Mouse (Mus musculus) urinary bladder, postnatal 36 days (tissue): Measurements from ENCODE around the gene Scyl2.
A peak's percentile ranks its signal among the peaks of the same experiment; 100 is the strongest.
"Not testable (repeated sequence)": the region's sequence is repeated elsewhere in the genome, so short reads cannot be mapped to it uniquely, and the experiment has no call there.

ENCODE experiments used
- DNase-seq, 2 experiments: peaks; one replicate each; pipeline ENCODE4 v3.0.0; 2022; ENCODE audit warnings: low spot score in 2 of 2, mixed read lengths in 1 of 2

Gene Scyl2

GRCm38 (mm10) chr10:89680517-89680916 lies 5.6 kb downstream of the Scyl2 start:
- DNase-seq: no peak

- DNase-seq: no peak
Observed at GRCm38 (mm10) chr10:89679448-89679847, 6.6 kb downstream of the Scyl2 start.

GRCm38 (mm10) chr10:89678054-89678453 lies 8.0 kb downstream of the Scyl2 start:
- no peak for DNase-seq

- no peak for DNase-seq
Observed at GRCm38 (mm10) chr10:89676609-89677008, 9.5 kb downstream of the Scyl2 start.

- DNase-seq: not testable (repeated sequence)
Observed at GRCm38 (mm10) chr10:89670371-89670770, 15.7 kb downstream of the Scyl2 start.

- DNase-seq: no peak
Observed at GRCm38 (mm10) chr10:89667571-89667970, 18.5 kb downstream of the Scyl2 start.

- DNase-seq: no peak
Observed at GRCm38 (mm10) chr10:89665679-89666078, 20.4 kb downstream of the Scyl2 start.

- no peak for DNase-seq
Observed at GRCm38 (mm10) chr10:89664977-89665645, 21.0 kb downstream of the Scyl2 start.

- DNase-seq: peak in 1 of 2 experiments; percentile 16
Observed at GRCm38 (mm10) chr10:89656366-89656765, 29.7 kb downstream of the Scyl2 start.

- DNase-seq: no peak
Observed at GRCm38 (mm10) chr10:89652912-89653311, 33.2 kb downstream of the Scyl2 start.

GRCm38 (mm10) chr10:89651691-89652090 lies 34.4 kb downstream of the Scyl2 start:
- DNase-seq: no peak

- DNase-seq: no peak
Observed at GRCm38 (mm10) chr10:89646918-89647317, 39.2 kb downstream of the Scyl2 start.

- DNase-seq: no peak
Observed at GRCm38 (mm10) chr10:89637001-89637400, 49.1 kb downstream of the Scyl2 start.

GRCm38 (mm10) chr10:89635018-89635417 lies 51.1 kb downstream of the Scyl2 start:
- DNase-seq: no peak

GRCm38 (mm10) chr10:89633736-89634426 lies 52.2 kb downstream of the Scyl2 start:
- DNase-seq: no peak

GRCm38 (mm10) chr10:89633121-89633520 lies 53.0 kb downstream of the Scyl2 start:
- peak in 1 of 2 experiments; percentile 32 for DNase-seq

- DNase-seq: no peak
Observed at GRCm38 (mm10) chr10:89631831-89632230, 54.3 kb downstream of the Scyl2 start.

- no peak for DNase-seq
Observed at GRCm38 (mm10) chr10:89630564-89630963, 55.5 kb downstream of the Scyl2 start.

- peak; percentile 17 to 21 for DNase-seq
Observed at GRCm38 (mm10) chr10:89630052-89630451, 56.0 kb downstream of the Scyl2 start.

- DNase-seq: no peak
Observed at GRCm38 (mm10) chr10:89626714-89627113, 59.4 kb downstream of the Scyl2 start.

GRCm38 (mm10) chr10:89624196-89624595 lies 61.9 kb downstream of the Scyl2 start:
- no peak for DNase-seq

GRCm38 (mm10) chr10:89621129-89621528 lies 65.0 kb downstream of the Scyl2 start, which contains the start of gene Slc17a8:
Gene Slc17a8, minus strand, starts transcription at chr10:89621253.
- DNase-seq: no peak

- peak; percentile 17 to 29 for DNase-seq
Observed at GRCm38 (mm10) chr10:89599311-89599710, 86.8 kb downstream of the Scyl2 start.
